In genomic region chr16:30596959-30597681, GRCm38 (mm10) we compare ENCODE assay signal across 8 mouse cellular contexts. TPM values are rescaled to one million over a fixed set of nuclear protein-coding genes. Genes with fewer than 3 reads are reported as not detected.
DNase-seq lines count a peak whose midpoint lies in the region; ATAC-seq and TF ChIP-seq lines count a peak whose summit lies in the region.

No protein-coding gene starts in this region.

- peak overlapping the region; percentile 43; the same call in 1 of the 2 replicates for H3K27ac ChIP-seq in gastrocnemius, adult 2 months
- H3K27ac ChIP-seq in hindbrain, embryonic 16.5 days (ENCODE audit: low read depth, low read length), result no peak overlapping the region
- 0 out of 2 replicates have a peak overlapping the region, but pooled peaks have one; percentile 28 for H3K27ac ChIP-seq in left cerebral cortex, adult 2 months

- no peaks in the 10 kb centered on the region for H3K36me3 ChIP-seq in hindbrain, embryonic 16.5 days (ENCODE audit: control insufficient read depth, insufficient read depth, low read length)
- peaks cover 17% of the 10 kb centered on the region for H3K36me3 ChIP-seq in megakaryocyte, embryonic 14.5 days (replicated peaks; ENCODE audit: low read length)

- peak; percentile 63 for ATAC-seq in hindbrain, embryonic 16.5 days

- intact Hi-C loops in gastrocnemius, adult 2 months (cut with DNase I), result loop anchor here (1.0 to 5.0 kb wide), 4 partner anchors 180 to 474 kb away; no protein-coding TSS in a partner anchor
- intact Hi-C loops in left cerebral cortex, adult 2 months (cut with DNase I), result loop anchor here (1.0 to 10.0 kb wide), 5 partner anchors 275 to 758 kb away; partner anchors contain the start of gene Xxylt1

- H3K27me3 ChIP-seq in hindbrain, embryonic 16.5 days (replicated peaks; ENCODE audit: control insufficient read depth, insufficient read depth, low read length), result peaks cover 8% of the 10 kb centered on the region
- peaks cover 7% of the 10 kb centered on the region for H3K27me3 ChIP-seq in megakaryocyte, embryonic 14.5 days (replicated peaks)

- H3K4me1 ChIP-seq in hindbrain, embryonic 16.5 days (ENCODE audit: control insufficient read depth, insufficient read depth, low read depth, low read length), result peaks cover 34% of the 10 kb centered on the region
- peaks cover 64% of the 10 kb centered on the region for H3K4me1 ChIP-seq in megakaryocyte, embryonic 14.5 days

- peak overlapping the region; percentile 42 for H3K9ac ChIP-seq in hindbrain, embryonic 16.5 days (ENCODE audit: low read depth, low read length)

- TF ChIP-seq CTCF in gastrocnemius, adult 2 months (IDR thresholded peaks at IDR 0.05), result peak; percentile 98
- TF ChIP-seq CTCF in left cerebral cortex, adult 2 months (IDR thresholded peaks at IDR 0.05), result peak; percentile 96

- WGBS in hindbrain, embryonic 16.5 days, result 10% methylated on average over 16 of the region's 16 CpGs

- peak overlapping the region; percentile 59 for H3K4me3 ChIP-seq in gastrocnemius, adult 2 months
- peak overlapping the region; percentile 25 for H3K4me3 ChIP-seq in hindbrain, embryonic 16.5 days (ENCODE audit: low read length)
- H3K4me3 ChIP-seq in left cerebral cortex, adult 2 months, result peak overlapping the region; percentile 23
- peak overlapping the region; percentile 89 for H3K4me3 ChIP-seq in megakaryocyte, embryonic 14.5 days (replicated peaks)

- DNase-seq in T-cell, adult 2 months (ENCODE audit: low spot score), result peak; percentile 72
- peak; percentile 92 to 98 for DNase-seq in cerebellum, postnatal 36 days
- peak; percentile 85 for DNase-seq in gastrocnemius, adult 2 months
- peak; percentile 88 to 95 for DNase-seq in left cerebral cortex, adult 2 months (ENCODE audit: extremely low spot score in 1 of 2, low spot score in 2 of 2)
- DNase-seq in right cerebral cortex, postnatal 10 days (ENCODE audit: low spot score in 2 of 2), result peak; percentile 94 to 95
- DNase-seq in urinary bladder, postnatal 14 days (ENCODE audit: low spot score), result peak; percentile 93

- no peaks in the 10 kb centered on the region for H3K9me3 ChIP-seq in hindbrain, embryonic 16.5 days (ENCODE audit: control insufficient read depth, low read length)
- no peaks in the 10 kb centered on the region for H3K9me3 ChIP-seq in megakaryocyte, embryonic 14.5 days

- peak overlapping the region; percentile 61 for H3K4me2 ChIP-seq in hindbrain, embryonic 16.5 days (ENCODE audit: low read length)

RNA-seq across cellular contexts. Expression of gene Fam43a, which starts 2.4 kb away (rescaled TPM):
- 1 to 10 TPM; 4.7 to 6.9 TPM for total RNA-seq in gastrocnemius, adult 2 months (2021)
- polyA plus RNA-seq in hindbrain, embryonic 16.5 days (2015; fragmentation: Nextera tagmentation; extraction: Ambion mirVana), result 18.3 and 22.0 TPM in 2 replicates
- 10 to 100 TPM; 17.3 to 18.1 TPM for total RNA-seq in left cerebral cortex, adult 2 months (2021)
- polyA plus RNA-seq in megakaryocyte, embryonic 14.5 days (2012; ENCODE audit: insufficient read depth, low replicate concordance), result 60.0 and 108 TPM in 2 replicates

RNA-seq across cellular contexts. Expression of gene Lsg1, which starts 9.7 kb away (rescaled TPM):
- total RNA-seq in gastrocnemius, adult 2 months (2021), result 10 to 100 TPM; 19.5 to 20.2 TPM
- polyA plus RNA-seq in hindbrain, embryonic 16.5 days (2015; fragmentation: Nextera tagmentation; extraction: Ambion mirVana), result 43.0 and 44.9 TPM in 2 replicates
- 10 to 100 TPM; 21.2 to 23.2 TPM for total RNA-seq in left cerebral cortex, adult 2 months (2021)
- polyA plus RNA-seq in megakaryocyte, embryonic 14.5 days (2012; ENCODE audit: insufficient read depth, low replicate concordance), result 0.74 and 5.8 TPM in 2 replicates

RNA-seq across cellular contexts. Expression of gene Tmem44, which starts 46.5 kb away (rescaled TPM):
- total RNA-seq in gastrocnemius, adult 2 months (2021), result 1 to 10 TPM; 1.7 to 2.1 TPM
- 67.5 and 72.3 TPM in 2 replicates for polyA plus RNA-seq in hindbrain, embryonic 16.5 days (2015; fragmentation: Nextera tagmentation; extraction: Ambion mirVana)
- 10 to 100 TPM; 69.9 to 74.0 TPM for total RNA-seq in left cerebral cortex, adult 2 months (2021)
- polyA plus RNA-seq in megakaryocyte, embryonic 14.5 days (2012; ENCODE audit: insufficient read depth, low replicate concordance), result 0.45 TPM in 1 of 2 replicates, not detected in the other

Comparison
In these comparisons a context has a peak if more than half of its experiments do, and no peak if none do; other contexts are left out.
1. H3K4me3 ChIP-seq: peak in every context shown above with its lines; median percentile 89 in megakaryocyte, embryonic 14.5 days; 59 in gastrocnemius, adult 2 months; 25 in hindbrain, embryonic 16.5 days; 23 in left cerebral cortex, adult 2 months.
2. RNA of gene Tmem44, which starts 46.5 kb away (total RNA-seq): 69.9 to 74.0 TPM in left cerebral cortex, adult 2 months; 1.7 to 2.1 TPM in gastrocnemius, adult 2 months; every median in the first group is over 10 times any median in the second.
3. Peak in every context shown above with its lines, with median percentiles within 50 percentile points of each other: DNase-seq.